Mouse (Mus musculus): ENCODE results near the gene Col19a1. TPM values are rescaled to one million over a fixed set of nuclear protein-coding genes. Genes with fewer than 3 reads are reported as not detected.

The Col19a1 gene
- total RNA-seq, 1 experiment: not detected

DNA sequence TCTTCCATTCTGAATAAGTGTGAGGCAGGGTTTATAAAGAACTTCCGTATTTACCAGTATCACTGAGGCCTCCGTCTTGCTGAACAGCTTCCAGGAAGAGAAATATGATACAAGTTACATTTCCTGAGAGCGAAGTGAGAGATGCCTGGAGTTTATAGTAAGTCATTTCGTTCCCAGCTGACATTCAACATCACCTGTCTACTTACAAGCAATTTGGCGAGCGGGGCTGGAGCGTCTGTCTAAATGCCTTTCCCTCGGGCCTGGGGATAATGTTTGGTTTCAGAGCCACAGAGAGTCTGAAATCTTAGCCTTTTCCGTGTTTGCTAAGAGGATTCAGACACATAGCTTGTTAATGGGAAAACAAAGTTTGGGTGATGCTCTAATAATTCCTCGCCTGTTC, 37.2 kb downstream of the Col19a1 start:
- no peak for TF ChIP-seq MAFK (IDR thresholded peaks at IDR 0.05; ENCODE audit: insufficient read depth, low read depth, low read length)
- TF ChIP-seq CHD2 (IDR thresholded peaks at IDR 0.05; ENCODE audit: low read depth, low read length): no peak
- no peak for TF ChIP-seq ZC3H11A (IDR thresholded peaks at IDR 0.05; ENCODE audit: borderline replicate concordance, low read depth, low read length)
- no peak for TF ChIP-seq HCFC1 (IDR thresholded peaks at IDR 0.05; ENCODE audit: borderline replicate concordance, insufficient read depth, low read length)
- no peak for TF ChIP-seq ZNF384 (IDR thresholded peaks at IDR 0.05; ENCODE audit: low read depth, low read length)
- Histone ChIP-seq H3K4me1 (ENCODE audit: control insufficient read depth in 2 of 2, insufficient read depth in 2 of 2, low read length in 2 of 2, poor library complexity in 1 of 2) (no peaks in the 10 kb centered on the region), H3K9me3 (ENCODE audit: control insufficient read depth, insufficient read depth, low read depth, low read length) (no peaks in the 10 kb centered on the region), H3K9ac (ENCODE audit: insufficient read depth, low read depth, low read length, poor library complexity, severe bottlenecking) (no peak overlapping the region), H3K4me3 (ENCODE audit: insufficient read depth in 1 of 2, low read depth in 1 of 2, low read length in 2 of 2, poor library complexity in 1 of 2, severe bottlenecking in 1 of 2) (no peak overlapping the region), H3K27ac (ENCODE audit: insufficient read depth, low read depth, low read length, poor library complexity, severe bottlenecking) (no peak overlapping the region), H3K36me3 (ENCODE audit: control insufficient read depth, insufficient read depth, low read length, poor library complexity, severe bottlenecking) (no peaks in the 10 kb centered on the region)
- DNase-seq (ENCODE audit: low read depth, low spot score): no peak
- in situ Hi-C loops (cut with MboI; ENCODE audit: low sequenced_read_pairs in 2 of 2, unreplicated experiment in 2 of 2): no loop called here

DNA sequence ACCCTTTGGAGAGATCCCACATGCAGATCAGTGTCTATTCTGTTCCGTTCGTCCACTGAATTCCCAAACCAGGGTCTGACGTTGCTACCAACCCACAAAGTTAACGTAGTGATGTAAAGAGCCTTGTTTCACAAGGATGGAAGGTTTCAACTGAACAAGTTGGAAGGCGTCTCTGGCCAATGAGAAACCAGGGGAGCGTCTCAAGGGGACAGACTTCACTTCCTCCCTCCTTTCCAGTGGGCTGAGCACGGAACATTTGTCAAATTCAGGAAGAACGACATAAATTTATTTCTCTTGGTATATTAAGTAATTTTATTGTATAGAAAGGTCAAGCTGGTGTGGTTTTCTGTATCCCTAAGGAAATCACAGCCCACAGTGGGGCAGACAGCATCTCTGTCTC, 38.2 kb downstream of the Col19a1 start:
- H3K9me3 ChIP-seq (ENCODE audit: control insufficient read depth, insufficient read depth, low read depth, low read length): no peaks in the 10 kb centered on the region
- no peaks in the 10 kb centered on the region for H3K4me1 ChIP-seq (ENCODE audit: control insufficient read depth in 2 of 2, insufficient read depth in 2 of 2, low read length in 2 of 2, poor library complexity in 1 of 2)
- DNase-seq (ENCODE audit: low read depth, low spot score): no peak
- no peak overlapping the region for H3K9ac ChIP-seq (ENCODE audit: insufficient read depth, low read depth, low read length, poor library complexity, severe bottlenecking)
- H3K27ac ChIP-seq (ENCODE audit: insufficient read depth, low read depth, low read length, poor library complexity, severe bottlenecking): no peak overlapping the region
- H3K4me3 ChIP-seq (ENCODE audit: insufficient read depth in 1 of 2, low read depth in 1 of 2, low read length in 2 of 2, poor library complexity in 1 of 2, severe bottlenecking in 1 of 2): no peak overlapping the region
- in situ Hi-C loops (cut with MboI; ENCODE audit: low sequenced_read_pairs in 2 of 2, unreplicated experiment in 2 of 2): no loop called here
- H3K36me3 ChIP-seq (ENCODE audit: control insufficient read depth, insufficient read depth, low read length, poor library complexity, severe bottlenecking): no peaks in the 10 kb centered on the region
- TF ChIP-seq MAFK (IDR thresholded peaks at IDR 0.05; ENCODE audit: insufficient read depth, low read depth, low read length) (no peak), ZC3H11A (IDR thresholded peaks at IDR 0.05; ENCODE audit: borderline replicate concordance, low read depth, low read length) (no peak), ZNF384 (IDR thresholded peaks at IDR 0.05; ENCODE audit: low read depth, low read length) (no peak)

DNA sequence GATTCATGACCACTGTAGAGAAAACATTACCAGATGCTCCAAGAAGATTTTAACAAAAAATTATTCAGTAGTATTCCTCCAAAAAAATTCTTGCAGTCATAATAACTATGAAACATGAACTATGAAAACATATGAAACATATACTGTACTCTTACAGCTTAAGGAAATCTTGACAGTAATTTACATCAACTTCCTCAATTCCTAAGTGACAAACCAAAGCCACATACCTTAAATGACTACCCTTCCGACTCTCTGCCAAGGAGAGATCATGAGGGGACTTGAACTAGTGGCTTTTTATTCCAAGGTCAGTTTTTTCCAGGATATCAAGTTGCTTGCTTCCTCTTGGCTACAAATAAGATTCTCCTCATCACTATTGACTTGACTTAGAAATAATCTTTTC, 39.7 kb downstream of the Col19a1 start:
- H3K4me3 ChIP-seq (ENCODE audit: insufficient read depth in 1 of 2, low read depth in 1 of 2, low read length in 2 of 2, poor library complexity in 1 of 2, severe bottlenecking in 1 of 2): no peak overlapping the region
- H3K9ac ChIP-seq (ENCODE audit: insufficient read depth, low read depth, low read length, poor library complexity, severe bottlenecking): no peak overlapping the region
- in situ Hi-C loops (cut with MboI; ENCODE audit: low sequenced_read_pairs in 2 of 2, unreplicated experiment in 2 of 2): no loop called here
- no peaks in the 10 kb centered on the region for H3K4me1 ChIP-seq (ENCODE audit: control insufficient read depth in 2 of 2, insufficient read depth in 2 of 2, low read length in 2 of 2, poor library complexity in 1 of 2)
- H3K27ac ChIP-seq (ENCODE audit: insufficient read depth, low read depth, low read length, poor library complexity, severe bottlenecking): no peak overlapping the region
- TF ChIP-seq CHD2 (IDR thresholded peaks at IDR 0.05; ENCODE audit: low read depth, low read length): no peak
- H3K36me3 ChIP-seq (ENCODE audit: control insufficient read depth, insufficient read depth, low read length, poor library complexity, severe bottlenecking): no peaks in the 10 kb centered on the region
- DNase-seq (ENCODE audit: low read depth, low spot score): no peak
- H3K9me3 ChIP-seq (ENCODE audit: control insufficient read depth, insufficient read depth, low read depth, low read length): no peaks in the 10 kb centered on the region

DNA sequence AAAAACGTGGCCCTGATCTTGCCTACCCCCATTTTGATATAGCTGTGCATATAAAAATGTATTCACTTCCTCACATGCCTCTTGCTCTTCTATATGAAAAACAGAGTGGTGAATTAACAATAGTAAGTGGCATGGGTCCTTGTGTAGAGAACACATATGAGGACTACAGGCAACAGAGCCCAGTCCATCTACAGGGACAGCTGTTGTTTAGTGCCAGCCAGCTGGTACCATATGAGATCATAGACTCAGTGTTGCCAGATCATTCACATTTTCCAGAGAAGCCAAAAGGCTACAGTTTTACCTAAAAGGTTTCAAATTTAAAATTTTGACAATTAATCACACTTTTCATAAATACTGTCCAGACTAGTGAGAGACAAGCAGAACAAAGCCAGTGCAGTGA, 47.4 kb downstream of the Col19a1 start:
- in situ Hi-C loops (cut with MboI; ENCODE audit: low sequenced_read_pairs in 2 of 2, unreplicated experiment in 2 of 2): no loop called here
- no peaks in the 10 kb centered on the region for H3K4me1 ChIP-seq (ENCODE audit: control insufficient read depth in 2 of 2, insufficient read depth in 2 of 2, low read length in 2 of 2, poor library complexity in 1 of 2)
- no peak for TF ChIP-seq ZNF384 (IDR thresholded peaks at IDR 0.05; ENCODE audit: low read depth, low read length)
- TF ChIP-seq ZC3H11A (IDR thresholded peaks at IDR 0.05; ENCODE audit: borderline replicate concordance, low read depth, low read length): no peak
- no peak for TF ChIP-seq HCFC1 (IDR thresholded peaks at IDR 0.05; ENCODE audit: borderline replicate concordance, insufficient read depth, low read length)
- TF ChIP-seq CHD2 (IDR thresholded peaks at IDR 0.05; ENCODE audit: low read depth, low read length): no peak
- no peak for TF ChIP-seq MAFK (IDR thresholded peaks at IDR 0.05; ENCODE audit: insufficient read depth, low read depth, low read length)

DNA sequence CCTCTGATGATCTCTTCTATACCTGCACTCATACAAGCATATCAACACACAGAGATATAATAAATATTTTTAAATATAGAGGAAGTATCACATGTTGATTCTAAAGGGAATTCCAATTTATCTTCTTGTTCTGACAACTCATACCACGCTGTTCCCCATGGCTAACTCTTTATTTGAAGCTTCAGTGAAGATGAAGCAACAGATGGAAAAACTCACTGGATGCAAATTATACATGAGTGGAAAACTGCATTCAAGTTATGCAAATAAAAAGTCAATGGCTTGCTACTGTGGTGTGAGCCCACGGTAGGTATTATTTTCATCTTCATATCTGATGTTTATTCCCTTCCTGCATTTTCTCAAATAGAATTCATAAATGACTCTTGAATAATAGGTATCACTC, 60.1 kb downstream of the Col19a1 start:
- DNase-seq (ENCODE audit: low read depth, low spot score): no peak
- TF ChIP-seq ZNF384 (IDR thresholded peaks at IDR 0.05; ENCODE audit: low read depth, low read length): no peak
- no peak for TF ChIP-seq ZC3H11A (IDR thresholded peaks at IDR 0.05; ENCODE audit: borderline replicate concordance, low read depth, low read length)
- Histone ChIP-seq H3K9ac (ENCODE audit: insufficient read depth, low read depth, low read length, poor library complexity, severe bottlenecking) (no peak overlapping the region), H3K27ac (ENCODE audit: insufficient read depth, low read depth, low read length, poor library complexity, severe bottlenecking) (no peak overlapping the region), H3K4me3 (ENCODE audit: insufficient read depth in 1 of 2, low read depth in 1 of 2, low read length in 2 of 2, poor library complexity in 1 of 2, severe bottlenecking in 1 of 2) (no peak overlapping the region), H3K4me1 (ENCODE audit: control insufficient read depth in 2 of 2, insufficient read depth in 2 of 2, low read length in 2 of 2, poor library complexity in 1 of 2) (no peaks in the 10 kb centered on the region), H3K36me3 (ENCODE audit: control insufficient read depth, insufficient read depth, low read length, poor library complexity, severe bottlenecking) (no peaks in the 10 kb centered on the region), H3K9me3 (ENCODE audit: control insufficient read depth, insufficient read depth, low read depth, low read length) (no peaks in the 10 kb centered on the region)
- in situ Hi-C loops (cut with MboI; ENCODE audit: low sequenced_read_pairs in 2 of 2, unreplicated experiment in 2 of 2): no loop called here

More for the DNA sequence above, 47.4 kb downstream of the Col19a1 start:
- DNase-seq (ENCODE audit: low read depth, low spot score): no peak
- no peak overlapping the region for H3K27ac ChIP-seq (ENCODE audit: insufficient read depth, low read depth, low read length, poor library complexity, severe bottlenecking)
- H3K9ac ChIP-seq (ENCODE audit: insufficient read depth, low read depth, low read length, poor library complexity, severe bottlenecking): no peak overlapping the region
- H3K4me3 ChIP-seq (ENCODE audit: insufficient read depth in 1 of 2, low read depth in 1 of 2, low read length in 2 of 2, poor library complexity in 1 of 2, severe bottlenecking in 1 of 2): no peak overlapping the region
- no peaks in the 10 kb centered on the region for H3K9me3 ChIP-seq (ENCODE audit: control insufficient read depth, insufficient read depth, low read depth, low read length)
- no peaks in the 10 kb centered on the region for H3K36me3 ChIP-seq (ENCODE audit: control insufficient read depth, insufficient read depth, low read length, poor library complexity, severe bottlenecking)

Data from ES-E14 (cell line).